Mouse (Mus musculus) heart, embryonic 12.5 days (tissue): ENCODE results near the gene Gna11. TPM values are rescaled to one million over a fixed set of nuclear protein-coding genes. Genes with fewer than 3 reads are reported as not detected.

Experiments
- ATAC-seq: fragments of 200-750 bp; cut with Nextera tagmentation; 2 replicates; pipeline ENCODE4 v1.8.0; 2017; ENCODE audit warnings: moderate TSS enrichment, moderate library complexity; ENCODE audit not compliant: insufficient number of reproducible peaks, low FRiP score
- H3K27ac ChIP-seq: fragments of 300-500 bp; sonication (generic); 2 replicates; pipeline ENCODE4 v1.5.1; 2016; ENCODE audit warnings: mild to moderate bottlenecking, moderate library complexity; ENCODE audit not compliant: poor library complexity, severe bottlenecking
- H3K27me3 ChIP-seq: fragments of 300-500 bp; sonication (generic); replicated peaks from 2 replicates; pipeline ENCODE4 v1.6.1; 2016; ENCODE audit warnings: mild to moderate bottlenecking, moderate library complexity
- H3K36me3 ChIP-seq: fragments of 300-500 bp; sonication (generic); 2 replicates; pipeline ENCODE4 v1.6.1; 2016; ENCODE audit warnings: mild to moderate bottlenecking, moderate library complexity
- H3K4me1 ChIP-seq: fragments of 300-500 bp; sonication (generic); replicated peaks from 2 replicates; pipeline ENCODE4 v1.6.1; 2016; ENCODE audit warnings: mild to moderate bottlenecking
- H3K4me2 ChIP-seq: fragments of 300-500 bp; sonication (generic); 2 replicates; pipeline ENCODE4 v1.6.1; 2016; ENCODE audit warnings: mild to moderate bottlenecking, moderate library complexity
- H3K4me3 ChIP-seq: fragments of 300-500 bp; sonication (generic); 2 replicates; pipeline ENCODE4 v1.5.1; 2016; ENCODE audit warnings: mild to moderate bottlenecking
- H3K9ac ChIP-seq: fragments of 300-500 bp; sonication (generic); 2 replicates; pipeline ENCODE4 v1.6.1; 2016; ENCODE audit warnings: mild to moderate bottlenecking, moderate library complexity
- H3K9me3 ChIP-seq: fragments of 300-500 bp; sonication (generic); replicated peaks from 2 replicates; pipeline ENCODE4 v1.6.1; 2016; ENCODE audit warnings: mild to moderate bottlenecking, moderate library complexity
- WGBS: fragments of 180-500 bp; shearing (Covaris S2); methylation state at CpG from one replicate; pipeline ENCODE4 v1.1.7; 2016; 5-methylcytosine and 5-hydroxymethylcytosine counted together
- polyA plus RNA-seq: library from polyadenylated mRNA; unstranded; fragments of >200 nt; fragmentation: Nextera tagmentation; extraction: Ambion mirVana; gene quantifications from 2 replicates; pipeline ENCODE4 v1.2.1, GENCODE M21; 2016

Gna11 gene
- polyA plus RNA-seq, 1 experiment from 2014 or later: 58.4 TPM

DNA sequence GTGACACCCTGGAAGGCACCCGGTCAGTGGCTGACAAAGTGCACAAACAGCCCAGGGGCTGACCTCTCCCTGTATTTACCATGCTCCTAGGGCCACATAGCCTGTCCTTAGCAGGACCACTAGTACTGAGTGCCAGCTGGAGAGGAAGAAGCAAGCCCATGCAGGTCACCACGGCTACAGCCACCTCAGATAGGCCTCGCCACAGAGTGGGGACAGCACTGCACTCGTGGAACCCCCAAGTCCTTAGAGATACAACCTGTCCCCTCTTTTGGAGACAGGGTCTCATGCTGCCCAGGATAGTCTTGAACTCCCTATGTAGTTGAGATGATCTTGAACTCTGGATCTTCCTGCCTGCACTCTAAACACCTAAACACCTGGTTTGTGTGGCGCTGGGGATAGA, 3.6 kb downstream of the Gna11 start:
- H3K4me2 ChIP-seq: peak overlapping the region; percentile 99
- no peak overlapping the region for H3K4me3 ChIP-seq
- WGBS: 76% methylated on average over 5 of the region's 5 CpGs
- H3K9me3 ChIP-seq: no peaks in the 10 kb centered on the region
- peak overlapping the region; percentile 63 for H3K9ac ChIP-seq
- no peak for ATAC-seq
- H3K4me1 ChIP-seq: peaks cover 44% of the 10 kb centered on the region
- H3K36me3 ChIP-seq: peaks cover 21% of the 10 kb centered on the region
- H3K27ac ChIP-seq: peak overlapping the region; percentile 22; the same call in 1 of the 2 replicates
- H3K27me3 ChIP-seq: no peaks in the 10 kb centered on the region

DNA sequence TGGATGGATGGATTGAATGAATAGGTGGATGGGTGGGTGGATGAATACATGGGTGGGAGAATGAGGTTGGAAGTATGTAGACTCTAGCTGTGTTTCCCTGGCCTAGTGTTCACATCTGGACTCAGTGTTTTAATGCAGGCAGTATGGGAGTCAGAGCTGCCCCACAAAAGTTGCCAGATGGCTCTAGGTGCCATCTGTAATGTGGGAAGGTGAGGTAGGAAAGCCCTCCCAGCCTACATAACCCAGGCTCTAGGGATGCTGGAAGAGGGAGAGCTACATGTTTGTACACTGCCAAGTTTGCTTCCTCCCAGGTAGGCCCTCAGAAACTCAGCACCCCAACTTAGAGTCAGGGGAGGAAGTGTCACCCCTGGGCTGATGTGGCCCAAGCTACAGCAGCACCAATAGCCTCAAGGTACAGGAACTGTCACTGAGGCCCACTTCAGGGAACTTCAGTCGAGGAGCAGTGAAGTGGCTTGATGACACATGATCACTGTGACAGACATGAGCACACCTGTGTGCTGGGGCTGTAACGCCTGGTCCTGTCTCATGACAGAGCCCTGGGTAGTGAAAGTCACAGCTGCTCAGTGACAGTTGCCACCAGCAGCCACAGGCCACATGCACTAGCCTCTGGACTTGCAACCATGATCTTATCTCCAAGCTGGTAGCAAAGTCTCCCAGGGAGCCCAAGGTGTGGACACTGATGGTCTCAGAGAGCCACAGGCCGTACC, 6.5 kb downstream of the Gna11 start:
- Histone ChIP-seq H3K4me1 (peaks cover 43% of the 10 kb centered on the region), H3K4me3 (no peak overlapping the region), H3K9me3 (no peaks in the 10 kb centered on the region), H3K27me3 (no peaks in the 10 kb centered on the region), H3K4me2 (no peak overlapping the region), H3K36me3 (peaks cover 40% of the 10 kb centered on the region), H3K9ac (no peak overlapping the region), H3K27ac (no peak overlapping the region)
- no peak for ATAC-seq
- WGBS: 72% methylated on average over 3 of the region's 3 CpGs

DNA sequence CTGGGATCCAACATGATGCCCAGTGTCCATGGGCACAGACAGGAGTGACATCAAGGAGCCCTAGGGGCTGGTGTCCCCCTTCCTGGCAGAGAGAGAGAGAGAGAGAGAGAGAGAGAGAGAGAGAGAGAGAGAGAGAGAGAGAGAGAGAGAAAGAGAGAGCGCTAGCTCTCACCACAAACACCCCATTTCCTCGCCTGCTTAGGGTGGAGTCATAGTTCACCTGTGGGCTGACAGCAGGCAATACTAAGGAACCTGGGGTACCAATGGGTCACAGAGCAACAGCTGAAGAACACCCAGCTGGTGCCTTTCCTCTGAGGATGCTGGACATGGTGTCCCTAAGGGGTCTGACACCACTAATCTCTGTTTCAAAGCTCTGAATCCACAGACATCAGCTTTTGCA, 7.6 kb downstream of the Gna11 start:
- Histone ChIP-seq H3K36me3 (peaks cover 50% of the 10 kb centered on the region), H3K27ac (no peak overlapping the region), H3K4me1 (peaks cover 38% of the 10 kb centered on the region), H3K9me3 (no peaks in the 10 kb centered on the region), H3K27me3 (no peaks in the 10 kb centered on the region), H3K9ac (no peak overlapping the region), H3K4me3 (no peak overlapping the region), H3K4me2 (no peak overlapping the region)
- WGBS: 94% methylated on average over 2 of the region's 2 CpGs
- ATAC-seq: no peak

DNA sequence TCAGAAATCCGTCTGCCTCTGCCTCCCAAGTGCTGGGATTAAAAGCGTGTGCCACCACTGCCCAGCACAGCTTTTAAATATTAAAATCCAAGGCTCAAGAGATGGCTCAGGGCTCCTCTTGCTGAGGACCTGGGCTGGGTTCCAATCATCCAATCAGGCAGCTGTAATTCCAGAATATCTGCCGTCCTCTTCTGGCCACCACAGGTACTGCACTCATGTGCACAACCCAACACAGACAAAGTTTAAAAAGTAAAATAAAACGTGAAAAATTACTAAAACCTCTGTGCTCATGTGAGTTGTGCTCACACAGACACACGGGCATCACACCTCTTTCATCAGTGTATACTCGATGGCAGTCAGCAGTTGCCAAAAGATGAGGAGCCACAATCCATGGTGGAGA, 8.3 kb downstream of the Gna11 start:
- Histone ChIP-seq H3K36me3 (peaks cover 56% of the 10 kb centered on the region), H3K4me2 (no peak overlapping the region), H3K4me1 (peaks cover 31% of the 10 kb centered on the region), H3K4me3 (no peak overlapping the region), H3K9ac (no peak overlapping the region), H3K9me3 (no peaks in the 10 kb centered on the region), H3K27me3 (no peaks in the 10 kb centered on the region), H3K27ac (no peak overlapping the region)
- WGBS: 71% methylated on average over 6 of the region's 6 CpGs
- ATAC-seq: no peak

DNA sequence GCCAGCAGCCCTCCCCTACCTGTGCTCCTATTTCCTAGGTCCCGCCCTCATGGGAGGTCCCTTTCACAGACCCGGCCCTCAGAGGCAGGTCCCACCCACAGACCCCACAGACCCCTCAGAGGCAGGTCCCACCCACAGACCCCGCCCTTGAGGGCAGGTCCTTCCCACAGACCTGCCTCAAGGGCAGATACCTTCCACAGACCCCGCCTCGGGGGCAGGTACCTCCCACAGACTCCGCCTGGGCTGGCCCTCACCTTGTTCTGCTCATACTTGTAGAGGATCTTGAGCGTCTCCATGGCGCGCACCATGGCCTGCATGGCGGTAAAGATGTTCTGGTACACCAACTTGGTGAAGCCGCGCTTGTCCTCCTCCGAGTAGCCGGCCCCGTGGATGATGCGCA, 10.2 kb downstream of the Gna11 start:
- 64% methylated on average over 16 of the region's 16 CpGs for WGBS

DNA sequence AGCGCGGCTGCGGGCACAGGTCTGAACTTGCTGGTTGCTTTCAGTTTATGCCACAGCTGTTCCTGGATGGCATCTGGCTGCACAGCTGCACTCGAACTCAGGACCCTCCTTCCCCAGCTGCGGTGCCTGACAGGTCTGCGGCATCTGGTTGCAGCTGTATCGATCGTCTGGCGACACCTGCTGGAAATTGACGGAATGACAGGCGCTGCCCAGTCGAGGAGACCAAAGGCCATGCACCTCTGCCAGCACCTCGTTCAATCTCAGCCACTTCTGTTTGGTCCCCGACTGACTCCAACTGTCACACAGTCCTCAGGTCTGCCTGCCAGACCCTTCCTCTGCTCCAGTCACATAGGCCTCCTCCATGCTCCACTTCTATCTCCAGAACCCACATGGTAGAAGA, 18.2 kb downstream of the Gna11 start:
- Histone ChIP-seq H3K4me2 (no peak overlapping the region), H3K27ac (no peak overlapping the region), H3K9me3 (no peaks in the 10 kb centered on the region), H3K9ac (no peak overlapping the region), H3K27me3 (no peaks in the 10 kb centered on the region), H3K36me3 (peaks cover 31% of the 10 kb centered on the region), H3K4me3 (no peak overlapping the region), H3K4me1 (peaks cover 20% of the 10 kb centered on the region)
- WGBS: 14% methylated on average over 14 of the region's 14 CpGs
- ATAC-seq: no peak; the same call in 1 of the 2 replicates

More for the DNA sequence above, 10.2 kb downstream of the Gna11 start:
- peaks cover 68% of the 10 kb centered on the region for H3K36me3 ChIP-seq
- H3K4me2 ChIP-seq: no peak overlapping the region
- H3K27ac ChIP-seq: no peak overlapping the region
- H3K9ac ChIP-seq: no peak overlapping the region
- no peak overlapping the region for H3K4me3 ChIP-seq
- H3K4me1 ChIP-seq: peaks cover 22% of the 10 kb centered on the region
- no peak for ATAC-seq
- no peaks in the 10 kb centered on the region for H3K27me3 ChIP-seq
- no peaks in the 10 kb centered on the region for H3K9me3 ChIP-seq

DNA sequence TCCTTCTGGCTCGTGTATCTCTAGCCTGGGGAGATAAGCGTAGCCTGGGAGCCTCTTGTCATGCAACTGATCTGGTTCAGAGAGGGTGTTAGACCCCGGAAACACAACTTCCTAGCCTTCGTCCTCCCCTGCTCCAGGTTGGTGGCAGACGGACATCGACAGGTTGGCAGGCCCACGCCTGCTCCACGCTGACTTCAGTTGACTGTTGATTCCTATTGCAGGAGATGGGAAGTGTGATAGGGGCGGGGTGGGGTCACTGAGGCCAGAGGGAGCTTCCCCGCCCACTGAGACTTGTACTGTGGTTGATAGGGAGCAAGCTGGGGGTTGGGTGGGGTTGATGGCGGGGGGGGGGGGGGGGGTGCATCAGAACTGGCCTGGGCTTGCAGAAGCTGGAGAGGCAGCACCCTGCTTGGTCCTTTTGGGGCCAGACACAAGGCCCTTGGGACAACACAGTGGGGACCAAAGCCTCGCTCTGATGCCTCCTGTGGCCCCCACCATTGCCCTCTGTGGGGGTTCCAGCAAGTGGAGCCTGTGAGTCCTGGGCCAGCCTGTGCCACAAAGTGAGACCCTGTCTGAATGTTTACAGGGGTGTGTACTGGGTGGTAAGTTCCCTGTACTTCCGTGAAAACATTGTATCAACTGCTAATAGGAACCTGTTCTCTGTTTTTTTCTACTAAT, 19.8 kb downstream of the Gna11 start:
- Histone ChIP-seq H3K4me1 (peaks cover 20% of the 10 kb centered on the region), H3K27me3 (no peaks in the 10 kb centered on the region), H3K27ac (0 out of 2 replicates have a peak overlapping the region, but pooled peaks have one; percentile 59), H3K9me3 (no peaks in the 10 kb centered on the region), H3K4me3 (no peak overlapping the region), H3K36me3 (peaks cover 15% of the 10 kb centered on the region), H3K4me2 (no peak overlapping the region), H3K9ac (peak overlapping the region; percentile 47)
- WGBS: 36% methylated on average over 13 of the region's 13 CpGs
- 0 out of 2 replicates have a peak, but pooled peaks have one; percentile 31 for ATAC-seq

DNA sequence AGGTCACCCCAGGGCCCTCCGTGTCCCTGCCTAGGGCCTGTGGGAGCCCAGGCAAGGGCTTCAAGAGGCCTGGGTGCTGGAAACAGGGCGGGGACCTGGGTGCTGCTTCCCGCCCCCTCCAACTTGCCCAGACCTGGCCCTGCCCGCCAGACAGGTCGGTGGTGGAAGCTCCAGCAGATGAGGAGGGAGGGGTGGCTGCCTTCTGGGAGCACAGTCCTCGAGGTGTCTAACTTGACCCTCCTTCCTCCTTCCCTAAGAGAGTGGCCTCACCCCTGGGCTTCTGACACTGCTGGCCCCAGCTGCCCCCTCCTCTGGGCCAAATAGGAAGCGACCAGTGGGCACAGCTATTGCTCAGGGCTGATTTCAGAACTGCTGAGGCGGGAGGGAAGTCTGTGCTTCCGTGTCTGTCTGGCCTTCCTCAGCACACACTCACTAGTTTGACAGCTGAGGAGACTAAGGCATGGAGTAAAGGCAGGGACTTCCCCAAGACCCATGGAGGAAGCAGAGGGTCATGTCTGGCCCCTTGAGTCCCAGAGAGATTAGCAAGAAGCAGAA, 20.9 kb downstream of the Gna11 start, which contains the start of gene Gna15:
TSS of gene Gna15 (minus strand) at position 175 of the 555 bp plus-strand sequence.
- H3K4me1 ChIP-seq: peaks cover 20% of the 10 kb centered on the region
- H3K4me3 ChIP-seq: peak within 1 kb of the TSS; percentile 28
- no peaks in the 10 kb centered on the region for H3K9me3 ChIP-seq
- 7% methylated on average over 9 of the region's 9 CpGs for WGBS
- peak within 1 kb of the TSS; percentile 54 for H3K9ac ChIP-seq
- no peaks in the 10 kb centered on the region for H3K27me3 ChIP-seq
- peak; percentile 51; the same call in 1 of the 2 replicates for ATAC-seq
- H3K4me2 ChIP-seq: peak within 1 kb of the TSS; percentile 58
- H3K36me3 ChIP-seq: peaks cover 5% of the 10 kb centered on the region
- peak within 1 kb of the TSS; percentile 59 for H3K27ac ChIP-seq

DNA sequence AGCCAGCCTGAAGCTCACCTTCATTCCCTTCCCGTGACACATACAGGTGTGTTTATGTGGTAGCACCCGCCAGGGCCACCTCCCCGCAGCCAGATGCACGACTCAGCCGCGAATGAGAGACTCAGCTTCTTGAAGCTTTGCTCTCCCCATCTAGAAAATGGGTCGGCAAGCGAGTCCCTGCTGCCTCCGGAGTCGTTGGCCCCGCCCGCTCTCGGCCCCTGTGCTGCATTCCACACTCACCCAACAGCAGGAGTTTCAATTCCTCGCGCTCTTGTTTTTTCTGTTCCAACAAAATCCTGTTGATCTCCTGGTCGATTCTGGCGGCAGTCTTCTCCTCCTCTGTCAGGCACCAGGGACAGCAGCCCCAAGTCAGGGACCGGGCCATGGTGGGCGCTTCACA, 21.4 kb downstream of the Gna11 start:
- WGBS: 9% methylated on average over 19 of the region's 19 CpGs
- Histone ChIP-seq H3K27me3 (no peaks in the 10 kb centered on the region), H3K9me3 (no peaks in the 10 kb centered on the region), H3K27ac (peak overlapping the region; percentile 59), H3K4me1 (peaks cover 20% of the 10 kb centered on the region), H3K4me3 (peak overlapping the region; percentile 28), H3K9ac (peak overlapping the region; percentile 54), H3K4me2 (peak overlapping the region; percentile 58), H3K36me3 (no peaks in the 10 kb centered on the region)
- ATAC-seq: no peak

DNA sequence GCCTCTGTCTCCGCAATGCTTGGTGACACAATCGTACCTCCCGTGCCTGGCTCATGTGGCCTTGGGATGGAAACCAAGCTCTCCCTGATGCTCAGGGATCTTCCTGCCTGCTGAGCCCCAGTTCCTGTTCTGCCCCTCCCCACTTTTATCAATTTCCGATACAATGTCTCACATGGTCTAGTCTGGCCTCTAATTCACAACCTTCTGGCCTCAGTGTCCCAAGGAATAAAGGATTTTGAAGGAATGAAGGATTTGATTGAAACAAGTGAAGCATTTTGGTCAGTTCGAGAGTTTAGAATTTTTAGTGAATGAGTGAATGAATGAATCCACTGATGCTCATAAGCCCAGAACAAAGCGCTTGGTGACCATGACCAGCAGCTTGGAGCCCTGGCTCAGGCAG, 21.8 kb downstream of the Gna11 start:
- Histone ChIP-seq H3K4me2 (peak overlapping the region; percentile 58), H3K9me3 (no peaks in the 10 kb centered on the region), H3K36me3 (no peaks in the 10 kb centered on the region), H3K4me3 (peak overlapping the region; percentile 28; the same call in 1 of the 2 replicates), H3K27me3 (no peaks in the 10 kb centered on the region), H3K4me1 (peaks cover 20% of the 10 kb centered on the region), H3K9ac (no peak overlapping the region; the same call in 1 of the 2 replicates), H3K27ac (no peak overlapping the region)
- 62% methylated on average over 6 of the region's 6 CpGs for WGBS
- no peak for ATAC-seq

DNA sequence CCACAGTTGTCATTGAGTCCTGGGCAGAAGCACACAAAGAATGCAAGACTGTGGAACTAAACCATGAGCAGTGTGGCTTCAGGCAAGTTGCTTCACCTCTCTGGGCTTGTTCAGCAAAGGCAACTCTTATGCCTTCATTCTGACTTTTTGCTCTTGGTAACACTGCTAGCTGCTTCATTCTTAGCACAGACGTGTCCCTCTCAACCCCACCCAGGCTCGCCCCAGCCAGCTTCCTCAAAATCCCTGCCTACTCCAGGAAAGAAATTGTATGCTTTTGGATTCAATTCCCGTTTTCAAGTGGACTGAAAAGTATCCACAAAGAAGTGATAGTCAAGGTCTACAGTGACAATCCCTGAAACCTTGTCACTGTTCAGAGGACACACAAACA, 25.0 kb downstream of the Gna11 start:
- no peak overlapping the region for H3K4me3 ChIP-seq
- no peaks in the 10 kb centered on the region for H3K9me3 ChIP-seq
- H3K4me1 ChIP-seq: peaks cover 15% of the 10 kb centered on the region
- H3K4me2 ChIP-seq: no peak overlapping the region
- H3K36me3 ChIP-seq: no peaks in the 10 kb centered on the region
- 60% methylated on average over 3 of the region's 3 CpGs for WGBS
- no peak for ATAC-seq
- no peak overlapping the region for H3K9ac ChIP-seq
- no peak overlapping the region for H3K27ac ChIP-seq
- H3K27me3 ChIP-seq: no peaks in the 10 kb centered on the region
